Mouse (Mus musculus) limb, embryonic 12.5 days (tissue): ENCODE data around the gene Coa4. TPM values are rescaled to one million over a fixed set of nuclear protein-coding genes. Genes with fewer than 3 reads are reported as not detected.

Experiments
- ATAC-seq: fragments of 200-750 bp; cut with Nextera tagmentation; 2 replicates; pipeline ENCODE4 v1.8.0; 2017; ENCODE audit warnings: low read depth, moderate TSS enrichment; ENCODE audit not compliant: insufficient number of reproducible peaks, insufficient read depth, low FRiP score, low TSS enrichment
- H3K27ac ChIP-seq: fragments of 300-500 bp; sonication (generic); 2 replicates; pipeline ENCODE4 v1.5.1; 2016; ENCODE audit warnings: mild to moderate bottlenecking, moderate library complexity
- H3K27me3 ChIP-seq: fragments of 300-500 bp; sonication (generic); 2 replicates; pipeline ENCODE4 v1.6.1; 2016; ENCODE audit warnings: mild to moderate bottlenecking, moderate library complexity
- H3K36me3 ChIP-seq: fragments of 300-500 bp; sonication (generic); 2 replicates; pipeline ENCODE4 v1.6.1; 2016; ENCODE audit warnings: mild to moderate bottlenecking, moderate library complexity
- H3K4me1 ChIP-seq: fragments of 300-500 bp; sonication (generic); replicated peaks from 2 replicates; pipeline ENCODE4 v1.6.1; 2016
- H3K4me2 ChIP-seq: fragments of 300-500 bp; sonication (generic); 2 replicates; pipeline ENCODE4 v1.6.1; 2016; ENCODE audit warnings: mild to moderate bottlenecking, moderate library complexity
- H3K4me3 ChIP-seq: fragments of 300-500 bp; sonication (generic); replicated peaks from 2 replicates; pipeline ENCODE4 v1.5.1; 2016; ENCODE audit warnings: mild to moderate bottlenecking
- H3K9ac ChIP-seq: fragments of 300-500 bp; sonication (generic); replicated peaks from 2 replicates; pipeline ENCODE4 v1.6.1; 2016; ENCODE audit warnings: mild to moderate bottlenecking, moderate library complexity
- H3K9me3 ChIP-seq: fragments of 300-500 bp; sonication (generic); 2 replicates; pipeline ENCODE4 v1.6.1; 2016; ENCODE audit warnings: mild to moderate bottlenecking, moderate library complexity
- WGBS: fragments of 180-500 bp; shearing (Covaris S2); methylation state at CpG from one replicate; pipeline ENCODE4 v1.1.7; 2016; 5-methylcytosine and 5-hydroxymethylcytosine counted together
- polyA plus RNA-seq: library from polyadenylated mRNA; unstranded; fragments of >200 nt; fragmentation: Nextera tagmentation; extraction: Ambion mirVana; gene quantifications from 2 replicates; pipeline ENCODE4 v1.2.1, GENCODE M21; 2016

The Coa4 gene
- polyA plus RNA-seq, 1 experiment from 2014 or later: 15.7 TPM

- no peak overlapping the region for H3K4me3 ChIP-seq
- no peak for ATAC-seq
- no peaks in the 10 kb centered on the region for H3K9me3 ChIP-seq
- H3K9ac ChIP-seq: no peak overlapping the region
- H3K4me2 ChIP-seq: no peak overlapping the region
- H3K27ac ChIP-seq: no peak overlapping the region
- H3K27me3 ChIP-seq: no peaks in the 10 kb centered on the region
- H3K4me1 ChIP-seq: peaks cover 11% of the 10 kb centered on the region
- peaks cover 5% of the 10 kb centered on the region for H3K36me3 ChIP-seq
- WGBS: 94% methylated on average over 3 of the region's 3 CpGs
Observed at GRCm38 (mm10) chr7:100534216-100534615, 2.7 kb upstream of the Coa4 start.

- Histone ChIP-seq H3K36me3 (peaks cover 18% of the 10 kb centered on the region), H3K27me3 (no peaks in the 10 kb centered on the region), H3K4me2 (no peak overlapping the region), H3K9ac (no peak overlapping the region), H3K4me1 (peaks cover 11% of the 10 kb centered on the region), H3K27ac (no peak overlapping the region), H3K9me3 (no peaks in the 10 kb centered on the region), H3K4me3 (no peak overlapping the region)
- WGBS: 86% methylated on average over 2 of the region's 2 CpGs
- ATAC-seq: no peak
Observed at GRCm38 (mm10) chr7:100535831-100536230, 1.0 kb upstream of the Coa4 start.

DNA sequence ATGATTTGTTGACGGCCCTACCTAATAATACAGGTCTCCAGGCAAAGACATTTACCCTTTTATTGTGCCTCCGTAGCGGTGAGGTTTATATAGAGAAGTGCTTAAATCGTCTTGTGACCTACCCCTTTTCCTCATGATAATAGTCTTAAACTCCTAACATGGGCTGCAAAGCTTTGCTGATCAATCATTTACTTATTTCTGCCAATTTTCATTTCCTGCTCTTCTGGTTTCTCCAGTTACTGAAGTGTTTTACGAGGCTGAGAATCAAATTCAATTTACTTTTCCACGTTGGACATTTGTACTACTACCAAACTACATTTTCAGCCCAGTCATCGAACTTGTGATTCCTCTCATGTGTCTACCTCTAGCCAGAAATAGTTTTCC lies 640 bp downstream of the Coa4 start:
- peak overlapping the region; percentile 77 for H3K4me2 ChIP-seq
- H3K27me3 ChIP-seq: no peaks in the 10 kb centered on the region
- H3K27ac ChIP-seq: peak overlapping the region; percentile 86
- WGBS: 31% methylated on average over 7 of the region's 7 CpGs
- H3K9ac ChIP-seq: peak overlapping the region; percentile 69
- H3K36me3 ChIP-seq: peaks cover 18% of the 10 kb centered on the region
- ATAC-seq: no peak
- H3K4me3 ChIP-seq: peak overlapping the region; percentile 69
- H3K4me1 ChIP-seq: peaks cover 11% of the 10 kb centered on the region
- no peaks in the 10 kb centered on the region for H3K9me3 ChIP-seq

DNA sequence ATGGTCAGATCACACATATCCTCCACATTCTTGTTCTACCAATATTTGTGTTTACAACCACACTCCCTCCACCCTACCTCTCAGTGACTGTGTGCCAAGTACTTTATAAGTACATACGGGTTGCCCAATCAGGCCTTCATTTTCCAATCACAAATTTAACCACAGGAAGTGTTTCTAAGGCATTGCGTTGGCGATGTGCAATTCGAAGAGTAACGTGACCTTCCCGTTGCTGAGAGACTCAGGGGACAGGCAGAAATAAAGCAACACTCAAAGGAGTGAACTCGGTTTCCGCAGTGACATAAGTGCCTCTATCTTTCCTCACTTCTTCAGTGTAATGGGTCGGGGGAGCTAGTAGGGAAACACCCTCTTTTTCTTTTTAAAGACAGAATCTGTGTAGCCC lies 2.6 kb downstream of the Coa4 start:
- Histone ChIP-seq H3K36me3 (peaks cover 18% of the 10 kb centered on the region), H3K4me2 (no peak overlapping the region), H3K4me1 (peaks cover 11% of the 10 kb centered on the region), H3K4me3 (no peak overlapping the region), H3K27me3 (no peaks in the 10 kb centered on the region), H3K9me3 (no peaks in the 10 kb centered on the region), H3K27ac (no peak overlapping the region), H3K9ac (no peak overlapping the region)
- 97% methylated on average over 9 of the region's 9 CpGs for WGBS
- no peak for ATAC-seq

- no peak overlapping the region for H3K4me2 ChIP-seq
- H3K4me1 ChIP-seq: no peaks in the 10 kb centered on the region
- no peak overlapping the region for H3K27ac ChIP-seq
- H3K4me3 ChIP-seq: no peak overlapping the region
- H3K9me3 ChIP-seq: no peaks in the 10 kb centered on the region
- no peak for ATAC-seq
- 72% methylated on average over 1 of the region's 1 CpGs for WGBS
- peaks cover 30% of the 10 kb centered on the region for H3K36me3 ChIP-seq
- H3K9ac ChIP-seq: no peak overlapping the region
- no peaks in the 10 kb centered on the region for H3K27me3 ChIP-seq
Observed at GRCm38 (mm10) chr7:100544437-100544836, 7.6 kb downstream of the Coa4 start.

- Histone ChIP-seq H3K4me1 (no peaks in the 10 kb centered on the region), H3K9me3 (no peaks in the 10 kb centered on the region), H3K27me3 (no peaks in the 10 kb centered on the region), H3K9ac (no peak overlapping the region), H3K4me2 (no peak overlapping the region), H3K27ac (no peak overlapping the region), H3K36me3 (peaks cover 25% of the 10 kb centered on the region), H3K4me3 (no peak overlapping the region)
- 78% methylated on average over 4 of the region's 4 CpGs for WGBS
- ATAC-seq: no peak
Observed at GRCm38 (mm10) chr7:100547631-100548030, 10.8 kb downstream of the Coa4 start.

DNA sequence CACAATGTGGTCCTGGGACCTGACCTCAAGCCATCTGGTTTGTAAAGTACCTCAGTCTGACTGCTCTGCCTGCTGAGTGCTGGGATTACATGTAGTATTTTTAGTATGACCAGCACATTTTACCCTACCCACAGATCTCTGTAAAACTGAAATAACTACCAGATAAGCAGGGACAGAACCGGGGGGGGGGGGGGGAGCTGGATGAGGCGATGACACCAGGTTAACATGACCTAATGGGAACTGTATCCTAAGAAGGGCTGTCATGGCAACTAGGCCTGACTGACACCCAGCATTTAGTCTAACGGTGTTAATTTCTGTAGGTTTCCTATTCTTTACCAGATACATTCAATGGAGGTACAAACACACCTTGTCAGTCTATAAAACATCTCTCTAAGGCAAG lies 12.9 kb downstream of the Coa4 start:
- no peak overlapping the region for H3K27ac ChIP-seq
- H3K4me2 ChIP-seq: no peak overlapping the region
- H3K4me3 ChIP-seq: no peak overlapping the region
- H3K9ac ChIP-seq: no peak overlapping the region
- H3K27me3 ChIP-seq: no peaks in the 10 kb centered on the region
- H3K4me1 ChIP-seq: no peaks in the 10 kb centered on the region
- 86% methylated on average over 3 of the region's 3 CpGs for WGBS
- no peak for ATAC-seq
- H3K9me3 ChIP-seq: no peaks in the 10 kb centered on the region
- H3K36me3 ChIP-seq: peaks cover 25% of the 10 kb centered on the region

- no peak for ATAC-seq
Observed at GRCm38 (mm10) chr7:100550338-100551007, 13.6 kb downstream of the Coa4 start.

DNA sequence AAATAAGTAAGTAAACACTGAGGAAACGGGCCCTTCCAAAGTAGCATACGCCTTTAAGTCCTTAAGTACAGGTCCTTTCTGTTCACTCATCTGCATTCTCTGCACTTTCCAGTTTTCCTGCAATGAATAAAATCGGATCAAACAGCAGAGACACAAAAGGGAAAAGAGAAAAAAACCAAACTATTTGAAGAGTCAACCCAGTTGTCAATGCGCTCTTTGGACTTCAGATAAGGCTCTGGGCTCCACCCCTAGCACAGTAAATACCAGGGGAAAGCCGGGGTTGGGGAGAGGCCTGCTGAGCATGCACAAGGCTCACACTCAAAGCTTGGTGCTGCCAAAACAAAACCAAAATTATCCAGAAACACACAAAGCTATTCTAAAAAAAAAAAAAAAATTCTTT lies 18.1 kb downstream of the Coa4 start:
- Histone ChIP-seq H3K4me3 (no peak overlapping the region), H3K36me3 (peaks cover 3% of the 10 kb centered on the region; the same call in 1 of the 2 replicates), H3K9me3 (no peaks in the 10 kb centered on the region), H3K27ac (peak overlapping the region; percentile 76), H3K4me1 (0 out of 2 replicates have a peak, but pooled peaks cover 3% of the 10 kb centered on the region), H3K4me2 (no peak overlapping the region), H3K9ac (no peak overlapping the region), H3K27me3 (no peaks in the 10 kb centered on the region)
- 71% methylated on average over 5 of the region's 5 CpGs for WGBS
- ATAC-seq: no peak

More at GRCm38 (mm10) chr7:100550338-100551007, 13.6 kb downstream of the Coa4 start:
- no peak overlapping the region for H3K4me3 ChIP-seq
- H3K9ac ChIP-seq: no peak overlapping the region
- no peak overlapping the region for H3K4me2 ChIP-seq
- H3K4me1 ChIP-seq: no peaks in the 10 kb centered on the region
- H3K36me3 ChIP-seq: peaks cover 25% of the 10 kb centered on the region
- WGBS: 71% methylated on average over 5 of the region's 5 CpGs
- H3K9me3 ChIP-seq: no peaks in the 10 kb centered on the region
- H3K27me3 ChIP-seq: no peaks in the 10 kb centered on the region
- no peak overlapping the region for H3K27ac ChIP-seq

DNA sequence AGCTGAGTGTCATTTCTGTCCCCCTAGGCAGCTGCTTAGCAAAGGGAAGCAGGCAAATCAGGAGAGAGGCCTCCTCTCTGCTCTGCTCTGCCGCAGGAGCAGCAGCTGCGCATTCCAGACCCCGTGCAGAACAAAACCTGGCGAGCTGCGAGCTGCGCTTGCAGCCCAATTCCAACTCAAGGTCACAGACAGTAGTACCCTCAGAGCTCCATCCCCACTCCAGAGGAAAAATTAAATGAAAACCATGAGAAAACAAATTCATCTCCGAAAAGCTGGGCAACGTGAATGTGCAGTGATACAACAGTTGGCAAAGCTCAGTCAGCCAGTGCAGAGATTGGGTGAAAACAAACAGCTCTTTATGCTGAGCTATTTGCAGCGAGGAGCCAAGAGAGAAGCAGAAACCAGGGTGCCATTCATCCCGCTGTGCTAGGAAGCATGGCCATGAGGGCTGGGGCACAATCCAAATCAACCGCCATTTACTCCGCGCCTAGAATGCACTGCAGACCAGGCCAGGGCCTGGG lies 18.6 kb downstream of the Coa4 start:
- ATAC-seq: 0 out of 2 replicates have a peak, but pooled peaks have one; percentile 37
- no peak overlapping the region for H3K4me3 ChIP-seq
- 42% methylated on average over 13 of the region's 13 CpGs for WGBS
- H3K9ac ChIP-seq: 0 out of 2 replicates have a peak overlapping the region, but pooled peaks have one; percentile 8
- peak overlapping the region; percentile 76 for H3K27ac ChIP-seq
- H3K4me1 ChIP-seq: 0 out of 2 replicates have a peak, but pooled peaks cover 3% of the 10 kb centered on the region
- no peaks in the 10 kb centered on the region for H3K9me3 ChIP-seq
- H3K36me3 ChIP-seq: peaks cover 3% of the 10 kb centered on the region; the same call in 1 of the 2 replicates
- H3K27me3 ChIP-seq: no peaks in the 10 kb centered on the region
- no peak overlapping the region for H3K4me2 ChIP-seq

GRCm38 (mm10) chr7:100557241-100557640 lies 20.4 kb downstream of the Coa4 start:
- no peaks in the 10 kb centered on the region for H3K9me3 ChIP-seq
- H3K27ac ChIP-seq: no peak overlapping the region
- H3K36me3 ChIP-seq: no peaks in the 10 kb centered on the region
- WGBS: 78% methylated on average over 5 of the region's 5 CpGs
- no peaks in the 10 kb centered on the region for H3K27me3 ChIP-seq
- 0 out of 2 replicates have a peak, but pooled peaks cover 3% of the 10 kb centered on the region for H3K4me1 ChIP-seq
- no peak overlapping the region for H3K4me3 ChIP-seq
- ATAC-seq: no peak
- no peak overlapping the region for H3K9ac ChIP-seq
- no peak overlapping the region for H3K4me2 ChIP-seq
